Mouse (Mus musculus): ENCODE data around the gene Lag3.
"Not testable (repeated sequence)": the region's sequence is repeated elsewhere in the genome, so short reads cannot be mapped to it uniquely, and the experiment has no call there.

Lag3 gene

DNA sequence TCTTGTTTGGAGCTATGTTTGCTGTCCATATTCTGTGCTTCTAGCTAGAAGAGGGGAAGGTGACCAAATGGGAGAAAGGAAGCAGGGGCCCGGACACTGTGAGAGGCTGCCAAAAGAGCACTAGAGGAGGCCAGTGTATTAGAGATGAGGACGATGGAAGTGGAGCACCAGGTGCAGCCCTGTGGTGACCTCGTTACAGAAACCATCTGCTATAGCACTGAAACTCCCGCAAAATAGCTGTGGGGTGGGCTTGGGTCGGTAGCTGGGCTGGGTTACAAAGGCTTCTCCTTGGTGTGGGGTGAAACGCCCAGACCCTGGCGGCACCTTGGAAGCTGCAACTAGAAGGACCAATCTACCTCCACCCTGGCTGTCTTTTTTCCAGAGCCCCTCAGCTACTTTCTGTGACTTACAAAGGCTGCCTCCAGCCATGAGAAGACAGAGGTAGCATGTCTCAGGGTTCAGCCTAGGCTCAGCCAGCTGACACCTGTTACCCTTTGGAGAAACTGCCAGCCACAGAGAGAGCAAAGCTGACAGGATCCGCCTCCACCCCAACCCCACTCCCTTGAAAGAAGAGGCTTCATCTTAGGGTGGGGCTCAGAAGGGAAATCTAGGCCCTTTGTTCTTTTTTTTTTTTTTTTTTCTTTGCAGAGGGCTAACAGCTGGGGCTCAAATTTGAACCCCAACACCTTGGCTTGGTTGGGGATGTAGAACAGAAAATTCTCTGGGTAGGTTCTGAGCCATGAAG lies 11.3 kb downstream of the Lag3 start:
- peak; percentile 35 for DNase-seq (ENCODE audit: low read depth, low spot score)

DNA sequence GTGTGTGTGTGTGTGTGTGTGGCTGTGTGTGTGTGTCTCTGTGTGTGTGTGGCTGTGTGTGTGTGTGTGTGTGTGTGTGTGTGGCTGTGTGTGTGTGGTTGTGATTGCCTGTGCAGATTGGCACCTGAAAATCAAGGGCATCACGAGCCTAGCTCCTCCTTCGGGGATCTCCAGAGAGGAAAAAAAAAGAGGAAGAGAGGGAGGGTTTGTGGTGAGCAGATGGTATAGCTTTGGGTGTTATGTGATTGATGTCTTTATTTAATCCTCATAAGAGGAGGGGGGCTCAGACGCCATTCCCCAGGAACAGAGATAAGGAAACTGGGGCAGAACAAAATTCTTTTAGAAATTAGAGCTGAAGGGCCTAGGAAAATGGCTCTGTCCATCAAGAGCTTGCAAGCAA lies 13.1 kb downstream of the Lag3 start:
- DNase-seq (ENCODE audit: low read depth, low spot score) = no peak

DNA sequence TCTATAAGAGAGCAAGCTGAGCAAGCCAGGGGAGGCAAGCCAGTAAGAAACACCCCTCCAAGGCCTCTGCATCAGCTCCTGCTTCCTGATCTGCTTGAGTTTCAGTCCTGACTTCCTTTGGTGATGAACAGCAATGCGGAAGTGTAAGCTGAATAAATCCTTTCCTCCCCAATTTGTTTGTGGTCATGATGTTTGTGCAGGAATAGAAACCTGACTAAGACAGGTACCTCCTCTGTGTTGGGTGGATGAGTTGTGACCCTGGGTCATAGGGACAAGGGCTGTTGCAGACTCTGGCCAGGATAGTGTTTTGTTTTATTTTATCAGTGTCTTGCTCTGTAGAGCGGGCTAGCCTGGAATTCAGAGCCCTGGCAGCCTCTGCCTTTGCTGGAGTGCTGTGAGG lies 17.4 kb downstream of the Lag3 start:
- DNase-seq (ENCODE audit: low read depth, low spot score) = not testable (repeated sequence)

DNA sequence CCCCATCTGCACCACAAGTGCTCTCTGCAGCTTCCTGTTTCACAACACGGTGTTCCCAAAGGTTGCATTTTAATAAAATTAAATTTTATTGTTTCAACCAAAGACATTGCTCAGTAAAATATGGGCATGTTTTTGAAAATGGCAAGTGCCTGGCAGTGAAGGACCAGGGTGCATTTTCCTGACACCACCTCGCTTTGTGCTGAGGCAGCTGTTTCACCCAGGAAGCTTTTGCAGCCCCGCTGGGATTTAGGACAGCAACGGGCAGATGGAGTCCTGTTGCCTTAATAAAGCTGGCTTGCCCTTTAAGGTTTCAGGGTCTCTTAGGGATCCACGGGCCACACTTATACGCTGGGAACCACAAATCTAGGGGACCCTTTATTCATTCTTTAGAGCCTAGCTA lies 20.5 kb downstream of the Lag3 start:
- DNase-seq (ENCODE audit: low read depth, low spot score) = no peak

DNA sequence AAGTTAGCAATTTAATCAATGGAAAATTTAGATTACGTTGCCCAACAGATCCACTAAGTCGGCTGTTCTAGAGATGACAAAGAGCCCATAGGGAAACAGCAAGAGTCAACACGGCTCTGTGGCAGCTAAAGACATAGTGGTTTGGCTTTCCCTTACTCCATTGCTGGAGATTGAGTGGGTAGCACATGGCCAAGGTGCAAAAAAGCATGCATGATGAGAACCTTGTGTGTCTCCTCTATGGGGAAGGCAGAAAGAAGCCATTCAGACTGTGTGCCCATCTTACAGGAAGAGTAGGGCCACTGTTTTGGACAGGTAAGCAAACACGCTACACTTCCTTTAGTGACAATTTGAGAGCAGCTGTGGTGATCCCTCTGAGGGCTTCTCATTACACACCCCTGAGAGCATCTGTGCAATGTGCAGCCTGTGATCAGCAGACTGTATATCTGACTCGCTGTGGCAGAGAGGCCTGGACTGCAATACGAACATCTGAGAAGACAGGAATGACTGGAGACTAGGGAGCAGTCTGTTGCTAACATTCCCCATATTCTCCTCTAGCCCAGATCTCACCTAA lies 22.9 kb downstream of the Lag3 start:
- DNase-seq (ENCODE audit: low read depth, low spot score) = no peak

DNA sequence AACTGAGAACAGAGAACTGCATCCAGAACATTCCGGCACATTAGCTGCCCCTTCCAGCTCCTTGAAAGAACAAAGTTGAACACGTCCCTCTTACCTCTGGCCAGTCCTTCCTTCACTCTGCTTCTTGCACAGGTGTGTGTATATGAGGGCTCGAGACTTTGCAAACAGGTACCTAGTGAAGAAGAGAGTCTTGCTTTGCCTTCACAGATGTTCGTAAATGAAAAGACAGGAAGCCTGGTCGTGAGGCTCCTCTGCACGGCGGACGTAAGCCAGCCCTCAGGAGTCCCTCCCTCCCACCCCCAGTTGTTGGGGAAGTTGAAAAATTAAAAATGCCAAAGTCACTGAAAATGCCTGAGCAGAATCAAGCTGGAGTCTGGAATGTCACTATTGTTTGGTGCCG lies 23.5 kb downstream of the Lag3 start, which contains the start of gene Cd4:
Gene Cd4, minus strand, starts transcription at position 236 of the 400 bp plus-strand sequence.
- no peak for DNase-seq (ENCODE audit: low read depth, low spot score)

DNA sequence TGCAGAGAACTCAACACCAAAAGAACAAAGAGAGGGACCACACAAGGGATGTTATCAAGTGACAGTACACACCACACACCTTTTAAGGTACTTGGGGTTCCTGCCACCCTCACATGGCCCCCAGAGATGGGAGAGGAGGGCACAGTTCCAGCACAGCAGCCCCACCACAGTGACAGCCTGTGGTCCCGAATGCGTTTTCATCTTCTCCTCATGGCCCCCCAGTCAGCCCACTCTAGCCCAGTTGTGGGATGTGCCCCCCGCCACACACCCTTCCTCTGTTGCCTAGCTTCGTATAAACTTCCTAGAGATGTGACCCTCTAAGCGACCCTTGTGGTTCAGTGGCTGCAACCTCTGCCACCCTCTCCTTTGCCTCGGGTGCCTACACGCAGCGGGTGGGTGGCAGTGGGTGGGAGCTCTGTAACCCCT lies 25.5 kb downstream of the Lag3 start:
- DNase-seq (ENCODE audit: low read depth, low spot score) = no peak

DNA sequence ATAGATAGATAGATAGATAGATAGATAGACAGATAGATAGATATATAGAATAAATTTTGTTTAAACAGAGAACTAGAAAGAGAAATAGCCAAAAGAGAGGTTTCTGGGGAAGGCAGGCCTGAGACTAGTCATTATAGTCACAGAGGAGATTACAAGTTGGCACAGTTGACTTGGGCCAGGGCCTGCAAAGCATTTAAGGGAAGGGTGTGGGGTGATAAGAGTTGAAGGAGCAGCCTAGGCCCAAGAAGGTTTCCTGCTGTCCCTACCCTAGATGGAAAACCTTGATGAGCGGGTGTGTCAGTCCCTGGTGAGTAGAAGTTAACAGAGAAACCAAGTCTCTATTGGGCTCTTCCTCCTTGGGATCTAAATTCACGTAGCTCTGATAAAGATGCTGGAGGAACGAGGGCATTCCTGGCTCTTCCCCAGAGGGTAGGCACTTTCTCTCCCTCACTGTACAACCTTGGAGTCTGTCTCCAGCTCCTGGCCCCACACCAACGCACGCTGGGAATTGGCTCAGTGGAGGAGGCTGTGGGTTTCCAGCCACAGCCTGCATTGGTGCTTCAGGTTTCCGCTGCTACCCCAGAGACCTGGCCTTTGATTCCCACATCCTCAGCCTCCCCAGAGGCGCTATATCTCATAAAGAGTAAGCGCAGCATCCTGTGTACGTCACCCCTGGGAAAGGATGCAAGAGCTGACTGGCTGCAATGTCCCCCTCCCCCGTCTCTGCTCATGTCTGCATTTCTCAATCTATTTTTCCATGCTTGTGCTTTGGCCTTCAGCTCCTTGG lies 26.6 kb downstream of the Lag3 start:
- DNase-seq (ENCODE audit: low read depth, low spot score) = no peak

DNA sequence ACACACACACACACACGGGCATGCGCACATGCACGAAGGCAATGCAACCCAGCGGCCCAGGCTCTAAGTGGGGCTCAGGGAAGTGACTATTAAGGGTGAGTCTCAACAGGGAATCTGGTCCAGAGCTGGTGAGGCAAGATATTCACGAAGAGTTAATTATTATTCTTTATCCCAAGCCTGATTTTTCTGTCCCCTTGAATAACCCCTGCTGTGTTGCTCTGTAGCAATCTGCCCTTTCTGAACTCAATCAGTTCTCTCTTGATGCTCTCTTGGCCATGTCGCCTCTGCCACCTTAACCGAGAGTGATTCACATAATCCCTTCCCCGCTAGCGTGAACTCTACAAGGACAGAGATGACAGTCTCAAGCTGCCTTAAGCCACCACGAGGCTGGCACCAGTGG lies 28.2 kb downstream of the Lag3 start:
- DNase-seq (ENCODE audit: low read depth, low spot score) = no peak

DNA sequence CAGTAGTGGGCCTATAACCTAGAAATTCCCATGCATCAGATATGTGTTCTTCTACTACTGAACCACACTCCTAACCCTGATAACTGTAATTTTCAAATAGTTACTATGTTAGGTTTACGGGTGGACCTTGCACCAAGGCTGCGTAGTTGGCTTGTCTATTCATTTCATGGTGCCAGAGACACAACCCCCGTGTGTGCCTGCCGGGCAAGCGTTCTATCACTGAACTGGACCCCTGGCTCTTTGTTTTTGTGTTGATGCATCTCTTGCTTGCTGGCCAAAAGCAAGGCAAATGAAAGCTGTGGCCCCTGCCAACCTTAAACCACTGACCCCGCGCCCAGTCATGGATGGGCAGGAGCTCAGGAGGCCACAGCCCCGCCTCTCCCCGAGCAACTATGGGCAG lies 29.7 kb downstream of the Lag3 start:
- no peak for DNase-seq (ENCODE audit: low read depth, low spot score)

DNA sequence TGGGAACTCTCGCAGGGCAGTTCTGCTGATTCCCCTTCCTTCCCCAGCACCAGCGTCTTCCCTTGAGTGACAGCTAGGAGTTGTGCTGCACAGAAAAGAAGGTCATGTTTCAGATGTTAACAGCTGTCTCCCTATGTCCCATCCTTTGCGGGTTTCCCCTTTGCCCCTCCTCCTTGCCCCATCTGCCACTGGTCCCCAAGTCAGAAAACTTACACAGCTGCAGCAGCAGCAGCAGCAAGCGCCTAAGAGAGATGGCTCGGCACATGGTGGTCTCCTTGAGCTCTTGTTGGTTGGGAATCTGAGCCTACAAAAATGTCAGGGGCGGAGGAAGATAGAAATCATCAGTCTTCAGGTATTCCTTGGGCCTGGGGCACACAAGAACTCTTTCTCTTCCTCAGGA lies 32.1 kb downstream of the Lag3 start:
- DNase-seq (ENCODE audit: low read depth, low spot score) = no peak

DNA sequence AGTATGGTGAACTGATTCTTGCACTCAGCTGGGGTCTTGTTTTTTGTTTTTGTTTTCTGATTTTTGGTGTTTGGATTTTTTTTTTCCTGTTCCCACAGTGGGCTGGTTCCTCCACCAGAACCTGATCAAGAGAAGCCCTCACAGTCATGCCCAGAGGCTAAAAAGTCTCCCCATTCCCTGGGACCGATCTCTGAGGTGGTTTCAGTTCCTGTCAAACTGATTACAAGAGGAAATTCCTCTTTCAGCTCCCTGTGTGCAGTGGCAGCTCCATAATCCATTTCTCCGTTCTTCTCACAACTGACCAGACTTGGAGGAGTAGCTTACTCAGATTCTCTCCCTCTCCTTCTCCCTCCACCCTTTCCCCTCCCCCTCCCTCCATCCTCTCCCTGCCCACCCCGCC lies 37.2 kb downstream of the Lag3 start:
- no peak for DNase-seq (ENCODE audit: low read depth, low spot score)

DNA sequence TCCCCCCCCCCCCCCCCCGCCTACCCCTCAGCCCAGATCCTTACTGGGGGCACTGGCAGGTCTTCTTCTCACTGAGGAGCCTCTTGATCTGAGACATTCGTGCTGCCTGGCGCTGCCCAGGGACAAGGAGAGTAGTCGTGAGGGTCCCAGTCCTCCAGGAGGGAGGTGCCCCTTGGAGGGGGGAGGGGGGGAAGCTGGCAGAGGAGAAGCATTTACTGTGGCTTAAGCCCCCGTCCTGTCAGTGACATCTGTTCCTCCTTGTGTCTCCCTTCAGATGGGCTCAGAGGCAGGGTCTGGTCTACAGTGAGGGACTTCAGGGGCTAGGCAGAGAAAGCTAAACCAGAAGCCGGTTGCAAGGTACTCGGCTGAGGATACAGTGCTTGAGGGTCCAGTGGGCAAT lies 44.9 kb downstream of the Lag3 start:
- DNase-seq (ENCODE audit: low read depth, low spot score) = no peak

DNA sequence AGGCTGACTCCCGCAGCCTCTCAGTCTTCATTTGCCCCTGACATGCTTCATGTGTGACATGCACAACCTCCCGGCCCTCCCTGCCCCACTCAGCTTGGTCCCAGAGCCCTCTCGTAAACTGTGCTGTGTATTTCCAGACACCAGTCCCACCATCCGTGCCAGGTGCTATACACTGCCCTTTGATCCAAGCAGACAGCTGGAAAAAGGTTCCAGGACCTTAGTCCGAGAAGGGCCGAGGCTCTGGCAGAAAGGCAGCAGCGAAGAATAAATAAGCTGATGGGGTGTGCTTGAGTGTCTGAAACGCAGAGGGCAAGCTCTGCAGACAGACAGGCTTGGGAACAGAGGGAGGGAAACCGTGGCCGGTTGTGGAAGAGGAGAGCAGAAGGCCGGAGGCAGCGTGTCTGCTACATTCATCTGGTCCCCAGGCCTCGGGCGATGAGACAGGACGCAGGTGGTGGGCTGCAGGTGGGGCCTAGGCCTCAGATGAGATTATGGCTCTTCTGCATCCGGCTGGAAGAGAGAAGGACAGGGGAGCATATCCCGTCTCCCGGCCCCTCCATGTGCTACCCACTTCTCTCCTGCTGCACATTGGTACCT lies 45.6 kb downstream of the Lag3 start:
- DNase-seq (ENCODE audit: low read depth, low spot score) = no peak

DNA sequence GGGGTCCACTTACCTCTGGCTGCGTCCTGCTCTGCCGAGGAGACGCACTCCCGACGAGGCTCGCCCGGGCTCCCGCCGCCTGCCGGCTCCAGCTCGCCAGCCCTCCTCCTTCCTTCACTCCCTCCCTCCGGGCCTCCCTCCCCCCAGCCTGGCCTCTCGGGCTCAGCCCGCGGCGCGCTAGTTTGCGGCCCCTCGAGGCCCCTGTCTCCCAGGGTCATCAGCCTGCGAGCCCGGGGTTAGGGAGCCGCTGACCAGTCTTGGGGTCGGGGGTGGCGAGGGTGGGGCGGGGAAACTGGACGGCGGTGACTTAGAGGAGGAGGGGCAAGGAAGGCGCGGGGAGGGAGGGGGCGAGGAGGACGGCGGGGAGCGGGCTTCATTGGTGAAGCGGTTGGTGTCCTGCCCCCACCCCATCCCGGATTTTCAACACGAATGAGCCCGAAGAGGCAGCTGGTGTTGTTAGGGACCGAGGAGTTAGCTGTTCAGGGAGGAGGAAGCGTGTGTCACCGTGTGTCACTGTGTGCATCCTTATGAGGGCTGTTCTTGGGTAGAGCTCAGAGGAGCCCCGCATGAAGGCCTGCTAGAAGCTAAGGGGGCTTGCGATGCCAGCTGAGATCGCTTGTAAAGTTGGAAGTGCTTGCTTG lies 47.7 kb downstream of the Lag3 start, which contains the start of gene Gpr162:
Gene Gpr162, minus strand, starts transcription at position 326 of the 641 bp plus-strand sequence.
- DNase-seq (ENCODE audit: low read depth, low spot score) = peak; percentile 52

DNA sequence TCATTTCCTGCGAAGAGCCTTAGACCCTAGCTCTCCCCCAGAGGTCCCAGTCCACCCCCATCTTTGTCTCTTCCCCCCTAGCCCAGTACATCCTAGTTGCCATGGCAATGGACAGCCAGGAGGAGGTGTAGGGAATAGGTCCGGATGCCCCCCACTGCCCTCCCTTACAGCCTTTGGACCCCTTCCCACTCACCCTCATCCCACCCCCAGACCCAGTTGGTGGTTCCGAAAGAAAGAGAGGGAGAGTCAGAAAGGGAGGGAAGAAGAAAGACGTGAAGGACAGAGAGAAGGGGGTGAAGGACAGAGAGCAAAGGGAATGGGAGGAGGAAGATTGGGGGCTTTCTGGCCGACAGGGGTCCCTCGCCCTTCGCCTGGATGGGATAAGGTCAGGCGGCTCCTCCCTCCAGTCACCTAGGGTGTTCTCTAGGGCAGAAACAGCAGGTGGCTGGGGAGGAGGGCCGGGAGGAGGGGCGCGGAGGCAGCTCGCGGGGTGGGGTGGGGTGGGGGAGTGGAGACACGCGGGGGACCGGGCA lies 48.3 kb downstream of the Lag3 start:
- no peak for DNase-seq (ENCODE audit: low read depth, low spot score)

DNA sequence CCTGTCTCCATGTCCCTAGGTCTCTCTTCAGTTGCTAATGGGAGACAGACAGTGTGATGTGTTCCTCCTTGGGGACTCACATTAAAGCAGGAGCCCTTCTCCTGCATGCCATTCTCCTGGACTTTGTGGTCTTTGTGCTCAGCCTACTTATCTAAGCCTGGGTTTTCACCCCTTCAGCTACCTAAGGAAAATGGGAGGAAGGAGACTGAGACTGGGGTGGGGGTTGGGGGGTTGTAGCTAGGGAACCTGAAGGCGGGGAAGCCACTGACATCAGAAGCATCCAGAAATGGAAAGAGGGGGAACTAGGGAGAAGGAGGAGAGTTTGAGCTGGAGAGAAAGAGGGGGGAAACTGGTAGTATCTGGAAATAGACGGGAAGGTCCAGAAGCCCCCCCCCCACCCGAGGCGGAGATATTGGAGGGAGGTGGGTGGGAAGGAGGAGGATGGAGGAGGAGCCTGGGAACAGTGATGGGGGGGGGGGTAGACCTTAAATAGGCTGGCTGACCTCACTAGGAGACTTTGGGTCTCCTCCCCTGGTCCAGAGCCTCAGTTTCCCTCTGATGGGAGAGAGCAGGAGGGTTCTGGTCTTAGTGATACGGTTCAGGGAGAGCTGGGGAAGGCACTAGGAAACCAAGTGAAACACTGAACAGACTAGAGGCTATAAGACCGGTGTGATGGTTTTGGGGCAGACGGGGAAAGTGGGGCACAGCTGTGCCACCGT lies 48.9 kb downstream of the Lag3 start:
- DNase-seq (ENCODE audit: low read depth, low spot score) = no peak

DNA sequence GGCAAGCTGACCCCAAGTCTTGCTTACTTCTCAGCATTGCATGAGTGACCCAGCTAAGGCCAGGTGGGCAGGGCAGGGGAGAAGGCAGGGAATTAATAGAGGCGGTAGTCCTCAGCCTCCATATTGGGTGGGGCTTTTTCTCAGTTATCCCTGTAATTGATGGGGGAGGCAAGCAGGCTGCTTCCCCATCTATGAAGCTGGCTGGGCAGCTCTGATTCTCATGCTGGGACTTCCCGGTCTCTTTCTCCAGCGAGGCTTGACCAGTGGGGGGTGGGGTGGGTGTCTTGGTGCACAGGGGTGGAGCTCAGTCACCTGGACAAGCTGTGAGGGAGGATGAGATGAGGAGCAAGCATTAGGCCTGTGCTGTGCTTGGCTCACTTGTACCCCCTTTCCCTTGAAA lies 49.7 kb downstream of the Lag3 start:
- no peak for DNase-seq (ENCODE audit: low read depth, low spot score)

DNA sequence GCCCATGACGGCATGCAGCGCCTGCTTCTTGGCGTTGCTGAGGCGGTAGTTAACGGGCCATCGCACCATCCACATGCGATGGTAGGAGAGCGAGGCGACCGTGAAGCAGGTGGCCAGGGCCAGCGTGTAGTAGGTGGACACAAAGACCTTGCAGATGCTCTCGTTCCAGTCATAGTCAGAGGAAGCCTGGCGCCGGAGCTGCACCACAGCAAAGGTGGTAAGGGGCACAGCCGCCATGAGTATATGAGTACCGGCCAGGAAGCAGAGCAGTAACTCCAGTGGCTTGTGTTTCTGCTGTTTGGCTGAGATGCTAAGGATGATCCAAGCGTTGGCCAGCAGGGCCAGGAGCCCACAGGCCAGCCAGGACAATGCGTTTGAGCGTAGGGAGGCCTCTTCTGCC lies 50.2 kb downstream of the Lag3 start:
- DNase-seq (ENCODE audit: low read depth, low spot score) = no peak

DNA sequence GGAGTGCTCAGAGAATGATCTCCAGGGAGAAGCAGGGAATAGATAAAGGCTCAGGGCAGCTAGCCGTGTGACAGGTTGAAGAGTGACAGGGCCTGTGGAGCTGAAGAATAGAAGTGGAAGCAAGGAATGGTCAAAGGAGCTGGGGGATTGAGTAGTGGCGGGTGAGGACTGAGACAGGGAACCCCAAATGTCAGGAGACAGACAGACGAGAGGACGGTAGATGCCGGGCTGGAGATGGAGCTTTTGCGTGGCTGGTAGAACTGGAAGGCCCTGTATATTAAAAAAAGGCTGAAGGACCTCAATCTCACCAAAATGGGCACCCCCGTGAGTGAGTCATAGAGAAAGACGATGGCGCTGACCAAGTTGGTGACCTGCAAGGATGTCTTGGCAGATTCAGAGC lies 51.0 kb downstream of the Lag3 start:
- no peak for DNase-seq (ENCODE audit: low read depth, low spot score)

DNA sequence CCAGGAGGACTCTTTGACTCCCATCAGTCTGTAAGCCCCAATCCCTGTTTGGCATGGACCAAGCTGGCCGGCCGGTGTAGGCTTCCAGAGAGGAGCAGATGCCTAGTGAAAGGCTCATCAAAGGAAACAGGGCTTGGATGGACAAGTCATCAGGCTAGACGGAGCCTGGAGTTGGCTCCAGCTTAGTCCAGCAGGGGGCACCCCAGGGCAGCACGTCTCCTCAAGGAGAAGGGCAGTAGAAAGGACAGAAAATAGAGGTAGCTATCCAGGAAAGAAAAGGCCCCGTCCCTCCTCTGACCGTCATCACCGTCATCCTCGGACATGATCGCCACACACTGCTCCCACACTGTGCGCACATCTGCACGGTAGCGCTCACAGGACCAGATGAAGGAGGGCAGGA lies 51.8 kb downstream of the Lag3 start:
- peak; percentile 85 for DNase-seq (ENCODE audit: low read depth, low spot score)

Data from ZHBTc4 (cell line).